Mouse (Mus musculus) liver, embryonic 11.5 days (tissue): ENCODE results near the gene Pip4k2c. TPM values are rescaled to one million over a fixed set of nuclear protein-coding genes. Genes with fewer than 3 reads are reported as not detected.

ENCODE experiments used
- ATAC-seq: fragments of 200-750 bp; cut with Nextera tagmentation; replicated peaks from 2 replicates; pipeline ENCODE4 v1.8.0; 2017; ENCODE audit warnings: moderate number of reproducible peaks, mild to moderate bottlenecking, moderate TSS enrichment, moderate library complexity; ENCODE audit not compliant: low FRiP score
- DNase-seq: peaks from one replicate; pipeline ENCODE4 v3.0.0-alpha.2; 2017; ENCODE audit warnings: low spot score
- H3K27ac ChIP-seq: fragments of 300-500 bp; sonication (generic); 2 replicates; pipeline ENCODE4 v1.5.1; 2014; ENCODE audit warnings: mild to moderate bottlenecking, low read depth, low read length, control low read depth
- H3K27me3 ChIP-seq: fragments of 300-500 bp; sonication (generic); replicated peaks from 2 replicates; pipeline ENCODE4 v1.6.1; 2014; ENCODE audit warnings: low read length, mixed read lengths; ENCODE audit not compliant: control insufficient read depth, insufficient read depth
- H3K36me3 ChIP-seq: fragments of 300-500 bp; sonication (generic); 2 replicates; pipeline ENCODE4 v1.6.1; 2014; ENCODE audit warnings: mild to moderate bottlenecking, low read length, moderate library complexity, mixed read lengths; ENCODE audit not compliant: control insufficient read depth, insufficient read depth
- H3K4me1 ChIP-seq: fragments of 300-500 bp; sonication (generic); replicated peaks from 2 replicates; pipeline ENCODE4 v1.6.1; 2014; ENCODE audit warnings: low read length, mixed read lengths; ENCODE audit not compliant: control insufficient read depth, insufficient read depth
- H3K4me2 ChIP-seq: fragments of 300-500 bp; sonication (generic); 2 replicates; pipeline ENCODE4 v1.6.1; 2014; ENCODE audit warnings: mild to moderate bottlenecking, control low read depth, moderate library complexity
- H3K4me3 ChIP-seq: fragments of 300-500 bp; sonication (generic); 2 replicates; pipeline ENCODE4 v1.5.1; 2014; ENCODE audit warnings: low read depth, low read length, control low read depth
- H3K9ac ChIP-seq: fragments of 300-500 bp; sonication (generic); 2 replicates; pipeline ENCODE4 v1.6.1; 2014; ENCODE audit warnings: low read depth, low read length, control low read depth
- H3K9me3 ChIP-seq: fragments of 300-500 bp; sonication (generic); 2 replicates; pipeline ENCODE4 v1.6.1; 2016; ENCODE audit warnings: low read length, inconsistent platforms, mixed read lengths; ENCODE audit not compliant: control insufficient read depth
- WGBS: fragments of 180-500 bp; shearing (Covaris S2); extraction: QIAGEN DNeasy Blood & Tissue Kit; methylation state at CpG from one replicate; pipeline ENCODE4 v1.1.7; 2014; 5-methylcytosine and 5-hydroxymethylcytosine counted together
- polyA plus RNA-seq: library from polyadenylated mRNA; unstranded; fragments of >200 nt; fragmentation: Nextera tagmentation; extraction: Ambion mirVana; gene quantifications from 2 replicates; pipeline ENCODE4 v1.2.1, GENCODE M21; 2014

Gene Pip4k2c
- 43.1 and 43.4 TPM in 2 replicates for polyA plus RNA-seq

GRCm38 (mm10) chr10:127211414-127211854 is at the start of gene Pip4k2c:
Pip4k2c (minus strand) TSS chr10:127211585.
- Histone ChIP-seq H3K27me3 (no peaks in the 10 kb centered on the region), H3K4me2 (peak within 1 kb of the TSS; percentile 94), H3K9me3 (no peaks in the 10 kb centered on the region), H3K9ac (peak within 1 kb of the TSS; percentile 92), H3K4me1 (peaks cover 25% of the 10 kb centered on the region), H3K36me3 (peaks cover 8% of the 10 kb centered on the region; the same call in 1 of the 2 replicates), H3K27ac (peak within 1 kb of the TSS; percentile 84), H3K4me3 (peak within 1 kb of the TSS; percentile 95)
- peak; percentile 93 for ATAC-seq
- DNase-seq: peak; percentile 94
- under 1% methylated on average over 47 of the region's 47 CpGs for WGBS

GRCm38 (mm10) chr10:127258489-127258888 is 47.1 kb upstream of the Pip4k2c start:
- H3K9me3 ChIP-seq: no peaks in the 10 kb centered on the region
- H3K4me1 ChIP-seq: peaks cover 6% of the 10 kb centered on the region; the same call in 1 of the 2 replicates
- no peak overlapping the region for H3K9ac ChIP-seq
- no peak overlapping the region for H3K4me3 ChIP-seq
- H3K27me3 ChIP-seq: peaks cover 18% of the 10 kb centered on the region
- H3K4me2 ChIP-seq: no peak overlapping the region
- 79% methylated on average over 8 of the region's 8 CpGs for WGBS
- no peaks in the 10 kb centered on the region for H3K36me3 ChIP-seq
- H3K27ac ChIP-seq: no peak overlapping the region
- ATAC-seq (no peak), DNase-seq (no peak)

GRCm38 (mm10) chr10:127257790-127258189 is 46.4 kb upstream of the Pip4k2c start:
- no peak for ATAC-seq
- Histone ChIP-seq H3K27ac (no peak overlapping the region), H3K4me2 (no peak overlapping the region), H3K4me3 (no peak overlapping the region), H3K9me3 (no peaks in the 10 kb centered on the region), H3K4me1 (peaks cover 3% of the 10 kb centered on the region; the same call in 1 of the 2 replicates), H3K36me3 (no peaks in the 10 kb centered on the region), H3K9ac (no peak overlapping the region), H3K27me3 (peaks cover 11% of the 10 kb centered on the region)
- DNase-seq: no peak
- 75% methylated on average over 6 of the region's 6 CpGs for WGBS

- Histone ChIP-seq H3K9me3 (no peaks in the 10 kb centered on the region), H3K4me1 (no peaks in the 10 kb centered on the region), H3K36me3 (no peaks in the 10 kb centered on the region), H3K27me3 (no peaks in the 10 kb centered on the region), H3K27ac (no peak overlapping the region), H3K4me3 (no peak overlapping the region), H3K9ac (no peak overlapping the region), H3K4me2 (peak overlapping the region; percentile 7; the same call in 1 of the 2 replicates)
- WGBS: 24% methylated on average over 14 of the region's 14 CpGs
- ATAC-seq (no peak), DNase-seq (peak; percentile 65)
These were observed 44.4 kb upstream of the Pip4k2c start for GRCm38 (mm10) chr10:127255625-127256345.

- no peak overlapping the region for H3K9ac ChIP-seq
- H3K36me3 ChIP-seq: no peaks in the 10 kb centered on the region
- DNase-seq (no peak), ATAC-seq (no peak)
- no peak overlapping the region for H3K27ac ChIP-seq
- H3K9me3 ChIP-seq: no peaks in the 10 kb centered on the region
- H3K4me2 ChIP-seq: no peak overlapping the region
- H3K4me3 ChIP-seq: no peak overlapping the region
- no peaks in the 10 kb centered on the region for H3K4me1 ChIP-seq
- no peaks in the 10 kb centered on the region; the same call in 1 of the 2 replicates for H3K27me3 ChIP-seq
- 55% methylated on average over 5 of the region's 5 CpGs for WGBS
These were observed 39.4 kb upstream of the Pip4k2c start for GRCm38 (mm10) chr10:127250810-127251209.

- Histone ChIP-seq H3K4me3 (no peak overlapping the region), H3K36me3 (no peaks in the 10 kb centered on the region), H3K27me3 (peaks cover 36% of the 10 kb centered on the region), H3K27ac (no peak overlapping the region), H3K4me1 (no peaks in the 10 kb centered on the region), H3K4me2 (no peak overlapping the region), H3K9me3 (no peaks in the 10 kb centered on the region), H3K9ac (no peak overlapping the region)
- WGBS: 56% methylated on average over 18 of the region's 18 CpGs
- ATAC-seq: no peak
- DNase-seq: no peak
These were observed 26.9 kb upstream of the Pip4k2c start for GRCm38 (mm10) chr10:127238241-127238824.

GRCm38 (mm10) chr10:127236541-127236940 is 25.2 kb upstream of the Pip4k2c start:
- WGBS: 44% methylated on average over 9 of the region's 9 CpGs
- Histone ChIP-seq H3K4me2 (no peak overlapping the region), H3K9me3 (no peaks in the 10 kb centered on the region), H3K9ac (no peak overlapping the region), H3K4me1 (no peaks in the 10 kb centered on the region), H3K4me3 (no peak overlapping the region), H3K27ac (no peak overlapping the region), H3K27me3 (peaks cover 36% of the 10 kb centered on the region), H3K36me3 (no peaks in the 10 kb centered on the region)
- DNase-seq (no peak), ATAC-seq (no peak)

- no peaks in the 10 kb centered on the region for H3K36me3 ChIP-seq
- ATAC-seq (no peak), DNase-seq (no peak)
- H3K4me2 ChIP-seq: no peak overlapping the region
- peaks cover 8% of the 10 kb centered on the region for H3K4me1 ChIP-seq
- WGBS: 67% methylated on average over 9 of the region's 9 CpGs
- H3K4me3 ChIP-seq: no peak overlapping the region
- peaks cover 20% of the 10 kb centered on the region for H3K27me3 ChIP-seq
- H3K9me3 ChIP-seq: no peaks in the 10 kb centered on the region
- H3K27ac ChIP-seq: no peak overlapping the region
- H3K9ac ChIP-seq: no peak overlapping the region
These were observed 21.8 kb upstream of the Pip4k2c start for GRCm38 (mm10) chr10:127233141-127233540.
